Mouse (Mus musculus): Measurements from ENCODE around the gene Epha8.

DNA sequence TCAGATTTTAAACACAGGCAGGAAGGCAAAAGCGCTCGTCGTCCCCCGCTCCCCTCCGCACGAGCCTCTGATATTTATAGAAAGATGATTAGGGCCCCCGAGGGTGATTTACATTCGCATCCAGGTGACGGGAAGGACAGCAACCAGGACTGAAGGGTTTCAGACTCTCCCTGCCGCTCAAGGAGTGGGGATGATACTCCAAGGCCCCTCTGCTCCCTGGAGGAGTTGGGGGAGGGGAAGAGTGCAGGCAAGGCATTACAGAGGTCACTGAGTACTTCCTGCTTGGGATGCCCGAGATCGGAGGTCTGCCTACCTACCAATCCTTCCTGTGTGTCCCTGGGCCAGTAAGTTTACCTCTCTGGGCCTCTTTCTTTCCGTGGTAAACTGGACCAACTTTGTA lies 13.4 kb downstream of the Epha8 start:
- TF ChIP-seq RCOR1 (conservative IDR thresholded peaks at IDR 0.05; ENCODE audit: low read depth, low read length) (no peak), CTCF (conservative IDR thresholded peaks at IDR 0.05 in 1 of 2, IDR thresholded peaks at IDR 0.05 in 1 of 2; ENCODE audit: low read depth in 2 of 2, low read length in 2 of 2) (no peak), ZNF384 (IDR thresholded peaks at IDR 0.05; ENCODE audit: low read depth, low read length) (no peak), MAX (IDR thresholded peaks at IDR 0.05; ENCODE audit: low read length) (no peak), POLR2A (IDR thresholded peaks at IDR 0.05; ENCODE audit: low read depth, low read length) (no peak)
